Mouse (Mus musculus) small intestine, adult 2 months (tissue): ENCODE results near the gene Irf2. TPM values are rescaled to one million over a fixed set of nuclear protein-coding genes. Genes with fewer than 3 reads are reported as not detected.

ENCODE experiments used
- H3K27ac ChIP-seq: fragments of 200-500 bp; 2 replicates; pipeline ENCODE4 v1.5.1; 2012; ENCODE audit warnings: low read depth, low read length, control low read depth, inconsistent platforms; ENCODE audit not compliant: insufficient read depth
- H3K27me3 ChIP-seq: fragments of 200-500 bp; 2 replicates; pipeline ENCODE4 v1.6.1; 2012; ENCODE audit warnings: mild to moderate bottlenecking, moderate library complexity, low read length, inconsistent platforms; ENCODE audit not compliant: control insufficient read depth, insufficient read depth
- H3K36me3 ChIP-seq: fragments of 200-500 bp; 2 replicates; pipeline ENCODE4 v1.6.1; 2012; ENCODE audit warnings: mild to moderate bottlenecking, low read length, control low read depth, inconsistent platforms; ENCODE audit not compliant: control insufficient read depth, insufficient read depth
- H3K4me1 ChIP-seq: fragments of 200-500 bp; 2 replicates; pipeline ENCODE4 v1.6.1; 2012; ENCODE audit warnings: low read length, inconsistent platforms, mixed read lengths; ENCODE audit not compliant: control insufficient read depth, insufficient read depth, insufficient read length
- H3K4me3 ChIP-seq: fragments of 200-500 bp; 2 replicates; pipeline ENCODE4 v1.5.1; 2012; ENCODE audit warnings: low read depth, mild to moderate bottlenecking, control low read depth, inconsistent platforms, low read length, moderate library complexity
- CTCF ChIP-seq: fragments of 200-500 bp; IDR thresholded peaks from 2 replicates; pipeline ENCODE4 v1.5.1; 2012; ENCODE audit warnings: low read depth, mild to moderate bottlenecking, control low read depth, inconsistent platforms, low read length, moderate library complexity, mixed read lengths; ENCODE audit not compliant: insufficient replicate concordance, insufficient read length; ENCODE audit errors: extremely low read depth
- POLR2A ChIP-seq: fragments of 200-500 bp; IDR thresholded peaks from 2 replicates; pipeline ENCODE4 v1.6.1; 2012; ENCODE audit warnings: low read depth, mild to moderate bottlenecking, control low read depth, inconsistent platforms, low read length, moderate library complexity
- whole genome bisulfite sequencing: fragments of 180-500 bp; shearing (Covaris S2); methylation state at CpG from one replicate; pipeline ENCODE4 v1.1.7; 2018; 5-methylcytosine and 5-hydroxymethylcytosine counted together
- polyA plus RNA-seq: library from polyadenylated mRNA; depleted of rRNA; stranded (reverse); fragments of >200 nt; gene quantifications from 2 replicates; pipeline ENCODE4 v1.2.3, GENCODE M21; 2012

Irf2 gene
- polyA plus RNA-seq, 1 experiment = 29.6 TPM

GRCm38 (mm10) chr8:46812966-46813365, 73.4 kb downstream of the Irf2 start:
- Histone ChIP-seq H3K4me1 (peaks cover 3% of the 10 kb centered on the region; the same call in 1 of the 2 replicates), H3K36me3 (peaks cover 33% of the 10 kb centered on the region), H3K27me3 (no peaks in the 10 kb centered on the region), H3K27ac (no peak overlapping the region), H3K4me3 (no peak overlapping the region)
- no peak for TF ChIP-seq CTCF
- TF ChIP-seq POLR2A = no peak
- WGBS = 92% methylated on average over 4 of the region's 4 CpGs

- Histone ChIP-seq H3K27me3 (no peaks in the 10 kb centered on the region), H3K36me3 (peaks cover 35% of the 10 kb centered on the region), H3K4me1 (peaks cover 9% of the 10 kb centered on the region; the same call in 1 of the 2 replicates), H3K27ac (no peak overlapping the region), H3K4me3 (no peak overlapping the region)
- TF ChIP-seq POLR2A = no peak
- no peak for TF ChIP-seq CTCF
- WGBS = 80% methylated on average over 14 of the region's 14 CpGs
Measured at GRCm38 (mm10) chr8:46818106-46818989, 78.8 kb downstream of the Irf2 start.

GRCm38 (mm10) chr8:46818990-46819288, 79.4 kb downstream of the Irf2 start:
- 72% methylated on average over 2 of the region's 2 CpGs for WGBS
- TF ChIP-seq CTCF = no peak
- no peak for TF ChIP-seq POLR2A
- Histone ChIP-seq H3K27ac (0 out of 2 replicates have a peak overlapping the region, but pooled peaks have one; percentile 10), H3K4me1 (peaks cover 13% of the 10 kb centered on the region; the same call in 1 of the 2 replicates), H3K27me3 (no peaks in the 10 kb centered on the region), H3K4me3 (no peak overlapping the region), H3K36me3 (peaks cover 34% of the 10 kb centered on the region)

- H3K4me1 ChIP-seq = peaks cover 47% of the 10 kb centered on the region
- 38% methylated on average over 7 of the region's 7 CpGs for WGBS
- H3K27ac ChIP-seq = peak overlapping the region; percentile 99
- H3K4me3 ChIP-seq = no peak overlapping the region
- H3K36me3 ChIP-seq = peaks cover 12% of the 10 kb centered on the region
- H3K27me3 ChIP-seq = no peaks in the 10 kb centered on the region
- no peak for TF ChIP-seq POLR2A
- TF ChIP-seq CTCF = no peak
Measured at GRCm38 (mm10) chr8:46828734-46829413, 89.3 kb downstream of the Irf2 start.

GRCm38 (mm10) chr8:46829414-46830111, 90.0 kb downstream of the Irf2 start:
- Histone ChIP-seq H3K4me3 (peak overlapping the region; percentile 16; the same call in 1 of the 2 replicates), H3K27ac (peak overlapping the region; percentile 99), H3K4me1 (peaks cover 47% of the 10 kb centered on the region), H3K36me3 (peaks cover 6% of the 10 kb centered on the region), H3K27me3 (no peaks in the 10 kb centered on the region)
- no peak for TF ChIP-seq CTCF
- TF ChIP-seq POLR2A = peak; percentile 55; the same call in 1 of the 2 replicates
- 31% methylated on average over 6 of the region's 6 CpGs for WGBS

- no peak; the same call in 1 of the 2 replicates for TF ChIP-seq POLR2A
- TF ChIP-seq CTCF = no peak
- peak overlapping the region; percentile 12; the same call in 1 of the 2 replicates for H3K4me3 ChIP-seq
- H3K4me1 ChIP-seq = peaks cover 42% of the 10 kb centered on the region
- H3K27ac ChIP-seq = peak overlapping the region; percentile 99
- 31% methylated on average over 11 of the region's 11 CpGs for WGBS
- H3K36me3 ChIP-seq = peaks cover 9% of the 10 kb centered on the region
- H3K27me3 ChIP-seq = no peaks in the 10 kb centered on the region
Measured at GRCm38 (mm10) chr8:46830112-46830855, 90.8 kb downstream of the Irf2 start.
